Mouse (Mus musculus): ENCODE measurements around the gene 1700007K13Rik. TPM values are rescaled to one million over a fixed set of nuclear protein-coding genes. Genes with fewer than 3 reads are reported as not detected.
A peak's percentile ranks its signal among the peaks of the same experiment; 100 is the strongest.

The 1700007K13Rik gene
- total and polyA plus RNA-seq, 2 experiments from 2014 or later = 0.15 TPM; not detected in 1

DNA sequence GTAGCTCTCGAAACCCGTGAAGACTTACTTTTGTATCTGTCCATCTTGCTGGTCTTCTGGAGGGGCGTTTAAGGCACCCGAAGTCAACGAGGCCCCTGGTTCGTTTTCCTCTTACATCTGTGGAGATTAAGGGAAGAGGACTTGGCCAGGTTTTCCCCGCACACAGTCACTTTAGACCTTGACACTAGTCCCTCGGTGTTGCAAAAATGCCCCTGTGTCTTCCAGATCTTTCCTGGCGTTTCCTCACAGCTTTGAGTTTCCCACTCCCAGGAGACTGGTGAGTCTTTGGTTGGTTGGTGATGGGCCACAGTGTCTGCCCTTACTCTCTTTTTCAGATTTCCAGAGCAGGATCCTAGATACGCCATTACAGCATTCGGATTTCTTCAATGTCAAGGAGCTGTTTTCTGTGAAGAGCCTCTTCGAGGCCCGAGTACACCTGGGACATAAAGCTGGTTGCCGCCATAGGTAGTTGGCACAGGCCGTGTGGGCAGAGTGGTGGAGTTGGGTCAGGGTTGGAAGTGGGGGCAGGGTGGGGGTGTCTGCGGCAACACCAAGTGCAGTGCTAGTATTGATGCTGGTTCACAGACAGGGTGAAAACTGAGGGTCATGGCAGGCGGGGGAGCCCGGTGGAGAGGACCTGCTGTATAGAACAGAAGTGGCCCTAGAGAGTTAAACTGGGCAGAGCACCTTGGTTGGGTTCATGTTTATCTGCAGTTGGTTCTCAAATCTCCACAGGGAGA is 2.5 kb upstream of the 1700007K13Rik start:
- H3K27me3 ChIP-seq (ENCODE audit: control insufficient read depth, insufficient read depth, low read length) = 0 out of 2 replicates have a peak, but pooled peaks cover 4% of the 10 kb centered on the region
- peak overlapping the region; percentile 87 for H3K4me3 ChIP-seq (ENCODE audit: low read depth, low read length)
- peak overlapping the region; percentile 91 for H3K9ac ChIP-seq (replicated peaks; ENCODE audit: low read depth, low read length)
- H3K9me3 ChIP-seq (replicated peaks; ENCODE audit: control insufficient read depth, low read length) = no peaks in the 10 kb centered on the region; the same call in 1 of the 2 replicates
- no peak for ATAC-seq (ENCODE audit: insufficient read depth, low read depth)
- H3K36me3 ChIP-seq (replicated peaks; ENCODE audit: control insufficient read depth, insufficient read depth, low read length) = peaks cover 27% of the 10 kb centered on the region
- no peak for DNase-seq (ENCODE audit: low spot score)
- peak overlapping the region; percentile 76 for H3K4me2 ChIP-seq (ENCODE audit: low read depth, low read length)
- 51% methylated on average over 18 of the region's 18 CpGs for WGBS
- H3K4me1 ChIP-seq (ENCODE audit: control insufficient read depth, insufficient read depth) = peaks cover 6% of the 10 kb centered on the region; the same call in 1 of the 2 replicates
- peak overlapping the region; percentile 54; the same call in 1 of the 2 replicates for H3K27ac ChIP-seq (ENCODE audit: low read depth)
- TF ChIP-seq EP300 (IDR thresholded peaks at IDR 0.05; ENCODE audit: low read depth) = no peak

DNA sequence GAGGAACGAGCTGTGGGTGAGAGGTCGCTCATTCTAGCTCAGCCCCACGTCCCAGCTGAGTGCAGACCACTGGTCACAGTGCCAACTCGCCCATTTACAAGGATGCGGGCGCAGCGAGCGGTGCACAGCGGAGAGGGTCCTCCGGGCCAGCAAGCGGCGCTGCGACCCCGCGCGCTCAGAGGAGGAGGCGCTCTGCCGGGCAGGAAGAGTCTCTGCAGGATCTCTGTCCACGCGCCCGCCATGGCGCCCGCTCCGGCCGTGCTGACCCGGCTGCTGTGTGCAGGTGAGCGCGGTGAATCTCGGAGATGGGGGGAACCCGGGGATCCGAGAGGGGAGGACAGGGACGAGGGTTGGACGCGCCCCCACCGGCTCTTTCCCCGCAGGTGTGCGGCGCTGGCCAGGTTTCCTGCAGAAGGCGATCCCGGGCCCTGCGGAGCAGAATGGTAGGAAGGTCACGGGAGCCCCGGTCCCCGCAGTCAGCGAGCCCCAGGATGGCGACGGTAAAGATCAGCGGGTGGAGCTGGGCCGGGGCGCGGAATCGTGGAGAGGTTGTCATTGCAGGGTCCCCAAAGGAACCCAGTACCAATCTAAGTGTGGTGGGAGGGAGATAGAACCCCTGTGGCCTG is 1.8 kb upstream of the 1700007K13Rik start, which contains the start of gene Mrps2:
Gene Mrps2, plus strand, starts transcription at position 207 of the 626 bp plus-strand sequence.
- Histone ChIP-seq H3K4me3 (ENCODE audit: low read depth, low read length) (peak within 1 kb of the TSS; percentile 87), H3K9ac (replicated peaks; ENCODE audit: low read depth, low read length) (peak within 1 kb of the TSS; percentile 91), H3K27me3 (ENCODE audit: control insufficient read depth, insufficient read depth, low read length) (0 out of 2 replicates have a peak, but pooled peaks cover 4% of the 10 kb centered on the region), H3K4me2 (ENCODE audit: low read depth, low read length) (peak within 1 kb of the TSS; percentile 76), H3K36me3 (replicated peaks; ENCODE audit: control insufficient read depth, insufficient read depth, low read length) (peaks cover 26% of the 10 kb centered on the region), H3K9me3 (replicated peaks; ENCODE audit: control insufficient read depth, low read length) (no peaks in the 10 kb centered on the region), H3K4me1 (ENCODE audit: control insufficient read depth, insufficient read depth) (peaks cover 6% of the 10 kb centered on the region; the same call in 1 of the 2 replicates), H3K27ac (ENCODE audit: low read depth) (peak within 1 kb of the TSS; percentile 54)
- 0 out of 2 replicates have a peak, but pooled peaks have one; percentile 29 for TF ChIP-seq EP300 (IDR thresholded peaks at IDR 0.05; ENCODE audit: low read depth)
- TF ChIP-seq CTCF (IDR thresholded peaks at IDR 0.05; ENCODE audit: low read depth) = peak; percentile 82
- peak; percentile 92 for ATAC-seq (ENCODE audit: insufficient read depth, low read depth)
- WGBS = under 1% methylated on average over 52 of the region's 52 CpGs
- DNase-seq (ENCODE audit: low spot score) = peak; percentile 87

DNA sequence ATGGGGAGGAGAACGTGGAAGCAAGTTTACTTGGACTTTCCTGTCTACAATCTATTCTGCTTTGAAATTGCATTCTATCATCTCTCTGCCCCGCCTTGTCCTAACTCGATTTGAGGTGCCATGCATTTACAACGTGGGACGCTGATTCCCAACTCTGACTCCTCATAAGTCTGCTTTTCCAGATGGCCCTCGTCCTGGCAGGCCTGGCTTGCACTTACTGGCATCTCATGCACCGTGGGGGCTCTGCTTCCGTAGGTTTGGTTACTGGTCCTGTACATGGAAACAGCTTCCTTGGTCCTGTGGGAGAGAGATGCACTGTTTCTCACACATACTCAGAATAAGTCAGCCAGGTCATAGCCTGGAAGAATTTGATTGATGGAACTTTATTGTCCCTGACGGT is 1.2 kb downstream of the 1700007K13Rik start:
- TF ChIP-seq EP300 (IDR thresholded peaks at IDR 0.05; ENCODE audit: low read depth) (no peak), CTCF (IDR thresholded peaks at IDR 0.05; ENCODE audit: low read depth) (no peak)
- H3K27me3 ChIP-seq (ENCODE audit: control insufficient read depth, insufficient read depth, low read length) = 0 out of 2 replicates have a peak, but pooled peaks cover 4% of the 10 kb centered on the region
- H3K4me3 ChIP-seq (ENCODE audit: low read depth, low read length) = no peak overlapping the region
- peaks cover 6% of the 10 kb centered on the region; the same call in 1 of the 2 replicates for H3K4me1 ChIP-seq (ENCODE audit: control insufficient read depth, insufficient read depth)
- DNase-seq (ENCODE audit: low spot score) (no peak), ATAC-seq (ENCODE audit: insufficient read depth, low read depth) (no peak)
- 74% methylated on average over 9 of the region's 9 CpGs for WGBS
- H3K4me2 ChIP-seq (ENCODE audit: low read depth, low read length) = no peak overlapping the region
- no peak overlapping the region for H3K9ac ChIP-seq (replicated peaks; ENCODE audit: low read depth, low read length)
- peaks cover 7% of the 10 kb centered on the region for H3K36me3 ChIP-seq (replicated peaks; ENCODE audit: control insufficient read depth, insufficient read depth, low read length)
- no peaks in the 10 kb centered on the region for H3K9me3 ChIP-seq (replicated peaks; ENCODE audit: control insufficient read depth, low read length)
- no peak overlapping the region for H3K27ac ChIP-seq (ENCODE audit: low read depth)

DNA sequence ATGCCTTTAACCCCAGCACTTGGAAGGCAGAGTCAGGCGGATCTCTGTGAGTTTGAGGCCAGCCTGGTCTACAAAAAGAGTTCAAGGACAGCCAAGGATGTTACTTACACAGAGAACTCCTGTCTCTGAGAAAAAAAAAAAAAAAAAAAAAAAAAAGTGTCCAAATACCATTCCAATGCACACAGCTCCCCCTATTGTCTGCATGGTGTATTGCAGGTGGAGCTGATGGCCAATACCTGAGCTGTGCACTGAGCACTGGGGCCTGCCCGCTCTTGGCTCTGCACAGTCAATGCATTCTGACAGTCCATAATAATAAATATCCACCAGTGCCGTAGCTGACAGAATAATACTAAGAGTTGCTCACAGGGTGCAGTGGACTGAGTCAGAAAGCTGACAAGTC is 2.2 kb downstream of the 1700007K13Rik start:
- Histone ChIP-seq H3K36me3 (replicated peaks; ENCODE audit: control insufficient read depth, insufficient read depth, low read length) (no peaks in the 10 kb centered on the region), H3K27me3 (ENCODE audit: control insufficient read depth, insufficient read depth, low read length) (0 out of 2 replicates have a peak, but pooled peaks cover 4% of the 10 kb centered on the region), H3K9me3 (replicated peaks; ENCODE audit: control insufficient read depth, low read length) (no peaks in the 10 kb centered on the region), H3K4me3 (ENCODE audit: low read depth, low read length) (no peak overlapping the region), H3K9ac (replicated peaks; ENCODE audit: low read depth, low read length) (no peak overlapping the region), H3K27ac (ENCODE audit: low read depth) (no peak overlapping the region), H3K4me1 (ENCODE audit: control insufficient read depth, insufficient read depth) (peaks cover 6% of the 10 kb centered on the region; the same call in 1 of the 2 replicates), H3K4me2 (ENCODE audit: low read depth, low read length) (no peak overlapping the region)
- 43% methylated on average over 3 of the region's 3 CpGs for WGBS
- no peak for DNase-seq (ENCODE audit: low spot score)
- TF ChIP-seq CTCF (IDR thresholded peaks at IDR 0.05; ENCODE audit: low read depth) (peak; percentile 49), EP300 (IDR thresholded peaks at IDR 0.05; ENCODE audit: low read depth) (no peak)
- no peak for ATAC-seq (ENCODE audit: insufficient read depth, low read depth)

DNA sequence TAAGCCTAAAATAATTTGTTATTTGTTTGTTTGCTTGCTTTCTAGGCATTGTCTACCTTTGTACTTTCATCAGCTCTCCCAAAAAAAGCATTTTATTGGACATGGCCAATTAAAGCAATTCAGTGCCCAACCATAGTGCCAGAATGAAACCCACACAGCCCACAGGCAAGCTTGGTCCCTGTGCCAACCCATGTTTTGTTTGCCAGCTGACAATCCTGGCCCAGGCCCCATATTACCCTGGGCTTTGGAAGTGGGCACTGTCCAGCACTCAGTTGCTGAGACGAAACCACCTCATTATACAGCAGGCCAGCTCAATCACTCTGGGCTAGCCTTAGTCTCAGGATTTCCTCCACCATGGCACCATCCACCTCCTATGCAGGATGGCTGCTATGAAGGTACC is 9.5 kb downstream of the 1700007K13Rik start:
- TF ChIP-seq EP300 (IDR thresholded peaks at IDR 0.05; ENCODE audit: low read depth) (no peak), CTCF (IDR thresholded peaks at IDR 0.05; ENCODE audit: low read depth) (no peak)
- no peak overlapping the region for H3K27ac ChIP-seq (ENCODE audit: low read depth)
- ATAC-seq (ENCODE audit: insufficient read depth, low read depth) (no peak), DNase-seq (ENCODE audit: low spot score) (no peak)
- 69% methylated on average over 1 of the region's 1 CpGs for WGBS
- no peaks in the 10 kb centered on the region for H3K9me3 ChIP-seq (replicated peaks; ENCODE audit: control insufficient read depth, low read length)
- H3K27me3 ChIP-seq (ENCODE audit: control insufficient read depth, insufficient read depth, low read length) = no peaks in the 10 kb centered on the region
- H3K36me3 ChIP-seq (replicated peaks; ENCODE audit: control insufficient read depth, insufficient read depth, low read length) = no peaks in the 10 kb centered on the region
- H3K9ac ChIP-seq (replicated peaks; ENCODE audit: low read depth, low read length) = no peak overlapping the region
- H3K4me3 ChIP-seq (ENCODE audit: low read depth, low read length) = no peak overlapping the region
- H3K4me2 ChIP-seq (ENCODE audit: low read depth, low read length) = no peak overlapping the region
- no peaks in the 10 kb centered on the region for H3K4me1 ChIP-seq (ENCODE audit: control insufficient read depth, insufficient read depth)
